Mouse (Mus musculus) lung, postnatal 0 days (tissue): ENCODE data around the gene Myo16. TPM values are rescaled to one million over a fixed set of nuclear protein-coding genes. Genes with fewer than 3 reads are reported as not detected.

Experiments used
- ATAC-seq: fragments of 200-750 bp; cut with Nextera tagmentation; 2 replicates; pipeline ENCODE4 v1.8.0; 2017; ENCODE audit warnings: moderate library complexity
- DNase-seq: peaks from one replicate; pipeline ENCODE4 v3.0.0-alpha.2; 2016; ENCODE audit warnings: low spot score
- H3K27ac ChIP-seq: fragments of 300-500 bp; sonication (generic); 2 replicates; pipeline ENCODE4 v1.5.1; 2014; ENCODE audit warnings: antibody characterized with exemption, mild to moderate bottlenecking, low read length, mixed read lengths
- H3K27me3 ChIP-seq: fragments of 300-500 bp; sonication (generic); replicated peaks from 2 replicates; pipeline ENCODE4 v1.6.1; 2014; ENCODE audit warnings: low read length, mixed read lengths; ENCODE audit not compliant: insufficient read depth
- H3K36me3 ChIP-seq: fragments of 300-500 bp; sonication (generic); 2 replicates; pipeline ENCODE4 v1.6.1; 2014; ENCODE audit warnings: low read length, mixed read lengths; ENCODE audit not compliant: insufficient read depth
- H3K4me1 ChIP-seq: fragments of 300-500 bp; sonication (generic); 2 replicates; pipeline ENCODE4 v1.6.1; 2014; ENCODE audit warnings: antibody characterized with exemption, low read depth, low read length, mixed read lengths; ENCODE audit not compliant: insufficient read depth
- H3K4me2 ChIP-seq: fragments of 300-500 bp; sonication (generic); replicated peaks from 2 replicates; pipeline ENCODE4 v1.6.1; 2014; ENCODE audit warnings: low read depth, mild to moderate bottlenecking, low read length, moderate library complexity, mixed read lengths
- H3K4me3 ChIP-seq: fragments of 300-500 bp; sonication (generic); 2 replicates; pipeline ENCODE4 v1.5.1; 2014; ENCODE audit warnings: low read depth, low read length
- H3K9ac ChIP-seq: fragments of 300-500 bp; sonication (generic); replicated peaks from 2 replicates; pipeline ENCODE4 v1.6.1; 2014; ENCODE audit warnings: low read depth, mild to moderate bottlenecking
- H3K9me3 ChIP-seq: fragments of 300-500 bp; sonication (generic); 2 replicates; pipeline ENCODE4 v1.6.1; 2016; ENCODE audit warnings: low read length, mixed read lengths
- CTCF ChIP-seq: IDR thresholded peaks from 2 replicates; pipeline ENCODE4 v1.5.1; 2016; ENCODE audit warnings: antibody characterized with exemption, mild to moderate bottlenecking
- EP300 ChIP-seq: IDR thresholded peaks from 2 replicates; pipeline ENCODE4 v1.6.1; 2016; ENCODE audit warnings: antibody characterized with exemption, mild to moderate bottlenecking, control low read depth
- WGBS: fragments of 180-500 bp; shearing (Covaris S2); extraction: QIAGEN DNeasy Blood & Tissue Kit; methylation state at CpG from one replicate; pipeline ENCODE4 v1.1.7; 2014; 5-methylcytosine and 5-hydroxymethylcytosine counted together
- polyA plus RNA-seq: library from polyadenylated mRNA; unstranded; fragments of >200 nt; fragmentation: Nextera tagmentation; extraction: Ambion mirVana; gene quantifications from 2 replicates; pipeline ENCODE4 v1.2.1, GENCODE M21; 2015

The Myo16 gene
- polyA plus RNA-seq, 1 experiment from 2014 or later: 0.17 TPM

DNA sequence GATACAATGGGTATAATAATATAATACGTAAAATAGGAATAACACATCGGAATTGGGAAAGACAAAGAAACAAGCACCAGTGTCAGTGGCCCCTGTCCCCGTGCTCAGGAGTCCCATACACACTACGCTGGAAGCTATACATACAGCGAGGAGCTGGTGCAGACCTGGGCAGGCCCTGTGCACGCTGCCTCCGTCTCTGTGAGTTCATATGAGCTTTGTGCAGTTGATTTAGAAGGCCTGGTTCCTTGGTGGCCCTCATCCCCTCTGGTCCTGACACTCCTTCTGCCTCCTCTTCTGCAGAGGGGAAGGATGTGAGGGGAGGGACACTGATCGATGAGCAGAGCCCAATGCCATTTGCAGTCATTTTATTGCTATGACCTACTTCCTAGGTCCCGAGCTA is 255.3 kb downstream of the Myo16 start:
- TF ChIP-seq EP300 (no peak), CTCF (no peak)
- Histone ChIP-seq H3K4me2 (no peak overlapping the region), H3K27ac (no peak overlapping the region), H3K9me3 (no peaks in the 10 kb centered on the region), H3K4me3 (no peak overlapping the region), H3K27me3 (no peaks in the 10 kb centered on the region), H3K36me3 (no peaks in the 10 kb centered on the region), H3K4me1 (no peaks in the 10 kb centered on the region), H3K9ac (no peak overlapping the region)
- no peak for ATAC-seq
- WGBS: 79% methylated on average over 9 of the region's 9 CpGs
- no peak for DNase-seq

DNA sequence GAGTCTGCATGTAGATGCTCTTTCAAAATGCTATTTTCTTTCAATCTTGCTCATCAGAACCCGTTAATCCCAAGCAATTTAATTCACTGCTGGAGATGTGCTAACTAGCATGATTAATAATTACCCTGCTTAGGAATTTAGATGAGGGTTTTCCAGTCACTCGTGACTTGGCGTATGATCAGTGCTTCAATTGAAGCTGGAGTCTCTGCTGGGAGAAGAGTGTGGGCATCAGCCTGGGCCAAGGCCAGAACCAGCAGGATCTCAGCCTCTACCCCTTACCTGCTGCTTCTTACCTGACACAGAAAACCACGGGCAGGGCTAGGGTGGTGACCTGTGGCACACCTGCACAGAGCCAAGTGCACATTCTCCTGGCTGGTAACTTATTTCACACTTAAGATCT is 257.8 kb downstream of the Myo16 start:
- ATAC-seq (no peak), DNase-seq (no peak)
- Histone ChIP-seq H3K27me3 (no peaks in the 10 kb centered on the region), H3K4me3 (no peak overlapping the region), H3K36me3 (no peaks in the 10 kb centered on the region), H3K4me2 (no peak overlapping the region), H3K27ac (no peak overlapping the region), H3K4me1 (no peaks in the 10 kb centered on the region), H3K9ac (no peak overlapping the region), H3K9me3 (no peaks in the 10 kb centered on the region)
- TF ChIP-seq EP300 (no peak), CTCF (no peak)
- WGBS: 43% methylated on average over 4 of the region's 4 CpGs

DNA sequence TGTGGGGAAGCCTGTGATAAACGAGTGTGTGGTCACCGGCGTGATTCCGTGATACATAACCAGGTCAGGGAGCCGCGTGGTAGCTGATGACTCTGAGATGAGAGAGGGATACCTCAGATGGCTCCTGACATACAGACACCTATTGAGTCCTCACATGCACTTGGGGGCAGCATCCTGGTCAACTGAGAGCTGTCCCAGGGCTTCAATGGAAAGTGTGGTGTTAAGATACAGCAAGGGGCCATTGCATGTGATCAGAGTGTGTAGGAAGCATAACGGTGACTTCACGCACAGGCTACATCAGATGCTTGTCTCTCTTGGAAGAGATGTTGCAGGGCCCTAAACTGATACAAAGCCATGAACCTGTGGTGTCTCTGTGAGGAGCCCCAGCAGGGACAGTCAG is 260.2 kb downstream of the Myo16 start:
- WGBS: 82% methylated on average over 8 of the region's 8 CpGs
- no peak for TF ChIP-seq EP300
- DNase-seq: no peak

GRCm38 (mm10) chr8:10414684-10415212 is 261.0 kb downstream of the Myo16 start:
- Histone ChIP-seq H3K4me2 (no peak overlapping the region), H3K4me1 (no peaks in the 10 kb centered on the region), H3K9me3 (no peaks in the 10 kb centered on the region), H3K27ac (no peak overlapping the region), H3K4me3 (no peak overlapping the region), H3K36me3 (no peaks in the 10 kb centered on the region), H3K9ac (no peak overlapping the region), H3K27me3 (no peaks in the 10 kb centered on the region)
- peak; percentile 64 for DNase-seq
- no peak for TF ChIP-seq EP300
- peak; percentile 92 for TF ChIP-seq CTCF
- 19% methylated on average over 6 of the region's 6 CpGs for WGBS
- ATAC-seq: 0 out of 2 replicates have a peak, but pooled peaks have one; percentile 44

More for the DNA sequence above, 260.2 kb downstream of the Myo16 start:
- H3K4me1 ChIP-seq: no peaks in the 10 kb centered on the region
- no peaks in the 10 kb centered on the region for H3K27me3 ChIP-seq
- no peaks in the 10 kb centered on the region for H3K36me3 ChIP-seq
- no peak overlapping the region for H3K9ac ChIP-seq
- no peaks in the 10 kb centered on the region for H3K9me3 ChIP-seq
- H3K4me3 ChIP-seq: no peak overlapping the region
- H3K4me2 ChIP-seq: no peak overlapping the region
- no peak overlapping the region for H3K27ac ChIP-seq
- ATAC-seq: no peak

- Histone ChIP-seq H3K9me3 (no peaks in the 10 kb centered on the region), H3K4me1 (no peaks in the 10 kb centered on the region), H3K27ac (no peak overlapping the region), H3K27me3 (no peaks in the 10 kb centered on the region), H3K4me3 (no peak overlapping the region), H3K9ac (no peak overlapping the region), H3K36me3 (no peaks in the 10 kb centered on the region), H3K4me2 (no peak overlapping the region)
- ATAC-seq (no peak), DNase-seq (no peak)
- 27% methylated on average over 7 of the region's 7 CpGs for WGBS
- TF ChIP-seq EP300 (no peak), CTCF (no peak)
Measured at GRCm38 (mm10) chr8:10415288-10415687, 261.6 kb downstream of the Myo16 start.

DNA sequence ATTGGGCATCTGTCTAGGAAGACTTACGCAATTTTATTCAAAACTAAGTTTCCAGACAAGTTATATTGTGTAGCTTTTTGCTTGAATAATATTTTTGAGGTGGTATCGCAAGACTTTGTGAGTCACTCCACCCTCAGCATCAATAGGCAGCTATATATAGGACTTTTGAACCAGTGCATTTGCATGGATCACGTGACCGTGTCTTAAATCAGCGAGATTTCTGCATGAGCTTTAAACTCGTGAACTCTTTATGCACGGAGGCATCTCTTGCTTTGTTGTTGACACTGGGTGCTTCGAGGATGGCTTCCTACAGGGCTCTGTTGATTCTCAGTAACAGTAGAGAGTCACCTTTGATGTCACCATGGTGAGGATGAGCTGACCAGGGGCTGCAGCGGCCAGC is 262.2 kb downstream of the Myo16 start:
- H3K4me2 ChIP-seq: no peak overlapping the region
- 72% methylated on average over 9 of the region's 9 CpGs for WGBS
- DNase-seq (no peak), ATAC-seq (no peak)
- H3K9ac ChIP-seq: no peak overlapping the region
- H3K9me3 ChIP-seq: no peaks in the 10 kb centered on the region
- H3K4me3 ChIP-seq: no peak overlapping the region
- no peaks in the 10 kb centered on the region for H3K27me3 ChIP-seq
- H3K27ac ChIP-seq: no peak overlapping the region
- TF ChIP-seq EP300: no peak
- no peak for TF ChIP-seq CTCF
- no peaks in the 10 kb centered on the region for H3K4me1 ChIP-seq
- no peaks in the 10 kb centered on the region for H3K36me3 ChIP-seq

GRCm38 (mm10) chr8:10416806-10417205 is 263.1 kb downstream of the Myo16 start:
- H3K36me3 ChIP-seq: no peaks in the 10 kb centered on the region
- 67% methylated on average over 12 of the region's 12 CpGs for WGBS
- H3K4me1 ChIP-seq: no peaks in the 10 kb centered on the region
- no peak for TF ChIP-seq EP300
- no peak for TF ChIP-seq CTCF
- no peak overlapping the region for H3K27ac ChIP-seq
- H3K4me2 ChIP-seq: no peak overlapping the region
- H3K4me3 ChIP-seq: no peak overlapping the region
- H3K27me3 ChIP-seq: no peaks in the 10 kb centered on the region
- no peak overlapping the region for H3K9ac ChIP-seq
- H3K9me3 ChIP-seq: no peaks in the 10 kb centered on the region
- ATAC-seq (no peak), DNase-seq (no peak)
